Mouse (Mus musculus) cerebellum, adult 2 months (tissue): ENCODE data around the gene Olfr566. TPM values are rescaled to one million over a fixed set of nuclear protein-coding genes. Genes with fewer than 3 reads are reported as not detected.

Source experiments
- DNase-seq, 2 experiments: peaks; one replicate each; pipeline ENCODE4 v3.0.0; 2021
- H3K27ac ChIP-seq: fragments of 200-500 bp; 2 replicates; pipeline ENCODE4 v1.5.1; 2012; ENCODE audit warnings: low read length, control low read depth, inconsistent platforms; ENCODE audit not compliant: insufficient read depth
- H3K27me3 ChIP-seq: fragments of 200-500 bp; 2 replicates; pipeline ENCODE4 v1.6.1; 2012; ENCODE audit warnings: inconsistent platforms, mild to moderate bottlenecking, low read length, moderate library complexity; ENCODE audit not compliant: control insufficient read depth, insufficient read depth
- H3K4me1 ChIP-seq: fragments of 200-500 bp; 2 replicates; pipeline ENCODE4 v1.6.1; 2011; ENCODE audit warnings: low read length; ENCODE audit not compliant: control insufficient read depth, insufficient read depth
- H3K4me3 ChIP-seq: fragments of 200-500 bp; replicated peaks from 2 replicates; pipeline ENCODE3; 2011; ENCODE audit warnings: mild to moderate bottlenecking, low read depth, low read length, control low read depth; ENCODE audit not compliant: insufficient read depth
- CTCF ChIP-seq: fragments of 200-500 bp; IDR thresholded peaks from 2 replicates; pipeline ENCODE4 v1.5.1; 2011; ENCODE audit warnings: low read depth, mild to moderate bottlenecking, control low read depth, low read length, moderate library complexity, borderline replicate concordance; ENCODE audit not compliant: insufficient read depth
- POLR2A ChIP-seq: fragments of 200-500 bp; IDR thresholded peaks from 2 replicates; pipeline ENCODE4 v1.6.1; 2011; ENCODE audit warnings: low read length, control low read depth, borderline replicate concordance; ENCODE audit not compliant: insufficient read depth
- WGBS: fragments of 180-500 bp; shearing (Covaris S2); methylation state at CpG from one replicate; pipeline ENCODE4 v1.1.7; 2018; 5-methylcytosine and 5-hydroxymethylcytosine counted together
- polyA plus RNA-seq: library from polyadenylated mRNA; depleted of rRNA; stranded (reverse); fragments of >200 nt; gene quantifications from 2 replicates; pipeline ENCODE4 v1.2.3, GENCODE M21; 2012; rRNA removed

The Olfr566 gene
- polyA plus RNA-seq = not detected in 2 replicates

- 79% methylated on average over 1 of the region's 1 CpGs for WGBS
- no peak for TF ChIP-seq CTCF
- DNase-seq = no peak
- no peaks in the 10 kb centered on the region for H3K4me1 ChIP-seq
- no peaks in the 10 kb centered on the region for H3K27me3 ChIP-seq
- H3K27ac ChIP-seq = no peak within 1 kb of the TSS
- H3K4me3 ChIP-seq = no peak within 1 kb of the TSS
Measured at GRCm38 (mm10) chr7:102858665-102859064, at the start of gene Olfr566. Gene Olfr566, minus strand, starts transcription at chr7:102858765.

GRCm38 (mm10) chr7:102890782-102891181, 32.2 kb upstream of the Olfr566 start, which contains the start of gene Olfr569:
Gene Olfr569, minus strand, starts transcription at chr7:102890882.
- no peak for TF ChIP-seq CTCF
- TF ChIP-seq POLR2A = no peak
- Histone ChIP-seq H3K27me3 (no peaks in the 10 kb centered on the region), H3K4me3 (no peak within 1 kb of the TSS), H3K4me1 (no peaks in the 10 kb centered on the region), H3K27ac (no peak within 1 kb of the TSS)
- 59% methylated on average over 3 of the region's 3 CpGs for WGBS
- no peak for DNase-seq

GRCm38 (mm10) chr7:102876822-102877221, 18.3 kb upstream of the Olfr566 start, which contains the start of gene Olfr568:
Gene Olfr568, plus strand, starts transcription at chr7:102877122.
- no peaks in the 10 kb centered on the region for H3K4me1 ChIP-seq
- H3K27ac ChIP-seq = no peak within 1 kb of the TSS
- TF ChIP-seq POLR2A (no peak), CTCF (no peak)
- DNase-seq = no peak
- no peaks in the 10 kb centered on the region for H3K27me3 ChIP-seq
- H3K4me3 ChIP-seq = no peak within 1 kb of the TSS

- Histone ChIP-seq H3K27ac (no peak overlapping the region), H3K4me3 (no peak overlapping the region), H3K4me1 (no peaks in the 10 kb centered on the region), H3K27me3 (no peaks in the 10 kb centered on the region)
- TF ChIP-seq POLR2A (no peak), CTCF (no peak)
- DNase-seq = no peak
Measured at GRCm38 (mm10) chr7:102855807-102856206, 2.8 kb downstream of the Olfr566 start.

Other genes starting within 250 kb of the Olfr566 start
- not detected in 2 replicates for gene Olfr553, start 240.5 kb downstream of the Olfr566 start, polyA plus RNA-seq
- not detected in 2 replicates for gene Olfr554, start 220.3 kb downstream of the Olfr566 start, polyA plus RNA-seq
- not detected in 2 replicates for gene Olfr555, start 199.9 kb downstream of the Olfr566 start, polyA plus RNA-seq
- not detected in 2 replicates for gene Olfr556, start 193.9 kb downstream of the Olfr566 start, polyA plus RNA-seq
- gene Trim68, start 171.4 kb downstream of the Olfr566 start, polyA plus RNA-seq = 7.2 and 7.8 TPM in 2 replicates
- gene Olfr557, start 162.9 kb downstream of the Olfr566 start, polyA plus RNA-seq = not detected in 2 replicates
- 0.49 and 0.52 TPM in 2 replicates for gene Olfr558, start 156.6 kb downstream of the Olfr566 start, polyA plus RNA-seq
- not detected in 2 replicates for gene Olfr33, start 139.7 kb downstream of the Olfr566 start, polyA plus RNA-seq
- gene Olfr559, start 131.3 kb downstream of the Olfr566 start, polyA plus RNA-seq = not detected in 2 replicates
- 0.07 TPM in 1 of 2 replicates, not detected in the other for gene Olfr560, start 99.4 kb downstream of the Olfr566 start, polyA plus RNA-seq
- 0.51 and 0.75 TPM in 2 replicates for gene Olfr78, start 99.3 kb downstream of the Olfr566 start, polyA plus RNA-seq
- gene Olfr561, start 87.5 kb downstream of the Olfr566 start, polyA plus RNA-seq = not detected in 2 replicates
- gene Olfr564, start 55.3 kb downstream of the Olfr566 start, polyA plus RNA-seq = not detected in 2 replicates
- not detected in 2 replicates for gene Olfr568, start 18.4 kb upstream of the Olfr566 start, polyA plus RNA-seq
- not detected in 2 replicates for gene Olfr569, start 32.1 kb upstream of the Olfr566 start, polyA plus RNA-seq
- gene Olfr570, start 35.8 kb upstream of the Olfr566 start, polyA plus RNA-seq = 0.19 TPM in 1 of 2 replicates, not detected in the other
- not detected in 2 replicates for gene Olfr571, start 58.8 kb upstream of the Olfr566 start, polyA plus RNA-seq
- not detected in 2 replicates for gene Olfr572, start 65.6 kb upstream of the Olfr566 start, polyA plus RNA-seq
- not detected in 2 replicates for gene Olfr573-ps1, start 83.8 kb upstream of the Olfr566 start, polyA plus RNA-seq
- not detected in 2 replicates for gene Olfr574, start 89.7 kb upstream of the Olfr566 start, polyA plus RNA-seq
- gene Olfr575, start 100.0 kb upstream of the Olfr566 start, polyA plus RNA-seq = not detected in 2 replicates
- not detected in 2 replicates for gene Olfr576, start 103.9 kb upstream of the Olfr566 start, polyA plus RNA-seq
- gene Olfr577, start 117.2 kb upstream of the Olfr566 start, polyA plus RNA-seq = not detected in 2 replicates
- gene Olfr578, start 130.6 kb upstream of the Olfr566 start, polyA plus RNA-seq = not detected in 2 replicates
- not detected in 2 replicates for gene Olfr582, start 179.3 kb upstream of the Olfr566 start, polyA plus RNA-seq
- gene Olfr583, start 192.5 kb upstream of the Olfr566 start, polyA plus RNA-seq = not detected in 2 replicates
- gene Olfr584, start 223.1 kb upstream of the Olfr566 start, polyA plus RNA-seq = not detected in 2 replicates
- not detected in 2 replicates for gene Olfr585, start 239.0 kb upstream of the Olfr566 start, polyA plus RNA-seq